Mouse (Mus musculus): ENCODE data around the gene Lgals12.

The Lgals12 gene

DNA sequence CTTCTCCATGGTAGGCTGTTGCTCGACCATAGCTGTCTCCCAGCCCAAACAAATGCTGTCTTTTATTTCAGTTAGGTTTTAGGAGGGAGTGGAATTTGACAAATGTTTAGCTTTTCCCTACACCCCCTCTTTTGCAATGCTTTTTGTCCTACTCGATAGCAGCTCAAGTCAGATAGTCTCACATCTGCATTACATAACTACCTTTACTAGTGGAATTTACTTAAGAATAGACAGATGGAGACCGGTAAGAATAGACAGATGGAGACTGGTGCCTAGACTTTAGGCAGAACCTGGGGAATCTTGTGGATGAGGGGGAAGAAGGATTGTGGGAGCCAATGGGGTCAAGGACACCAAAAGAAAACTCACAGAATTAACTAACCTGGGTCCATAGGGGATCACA lies 23.4 kb downstream of the Lgals12 start:
- DNase-seq (ENCODE audit: low read depth, low spot score) = no peak

DNA sequence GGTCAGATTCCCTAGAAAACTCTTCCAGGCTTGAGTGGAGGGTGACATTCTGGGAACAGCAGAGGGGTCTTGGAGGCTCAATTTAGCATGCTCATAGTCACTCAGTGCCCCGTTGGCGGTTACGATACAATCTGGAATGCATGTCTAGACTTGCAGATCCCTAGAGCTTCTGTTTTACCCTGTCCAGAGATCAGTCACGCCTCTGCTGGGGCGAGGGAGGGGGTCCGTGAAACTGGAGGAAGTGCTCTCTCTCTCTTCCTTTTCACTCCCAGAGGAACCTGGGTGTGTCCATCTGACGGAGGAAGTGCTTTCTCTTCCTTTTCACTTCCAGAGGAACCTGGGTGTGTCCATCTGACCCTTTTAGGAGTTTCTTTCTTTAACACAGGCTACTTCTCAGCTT lies 23.9 kb downstream of the Lgals12 start:
- DNase-seq (ENCODE audit: low read depth, low spot score) = no peak

DNA sequence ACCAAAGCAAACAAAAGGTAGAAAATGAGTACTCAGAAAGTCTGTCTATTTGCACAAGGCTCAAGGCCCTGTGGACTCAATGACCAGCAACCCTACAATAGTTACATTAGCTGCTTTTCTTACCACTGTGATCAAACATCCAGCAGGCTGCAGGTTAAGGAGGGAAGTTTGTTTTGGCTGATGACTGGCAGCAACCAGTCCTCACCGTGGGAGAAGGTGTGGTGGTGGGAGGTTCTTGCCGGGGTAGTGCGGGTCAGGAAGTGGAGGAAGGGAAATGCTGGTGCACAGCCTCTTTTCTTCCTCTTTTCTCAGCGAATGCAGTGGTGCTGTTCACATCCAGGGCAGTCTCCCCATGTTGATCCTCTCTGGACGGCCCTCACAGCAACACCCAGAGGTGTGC lies 26.0 kb downstream of the Lgals12 start:
- no peak for DNase-seq (ENCODE audit: low read depth, low spot score)

DNA sequence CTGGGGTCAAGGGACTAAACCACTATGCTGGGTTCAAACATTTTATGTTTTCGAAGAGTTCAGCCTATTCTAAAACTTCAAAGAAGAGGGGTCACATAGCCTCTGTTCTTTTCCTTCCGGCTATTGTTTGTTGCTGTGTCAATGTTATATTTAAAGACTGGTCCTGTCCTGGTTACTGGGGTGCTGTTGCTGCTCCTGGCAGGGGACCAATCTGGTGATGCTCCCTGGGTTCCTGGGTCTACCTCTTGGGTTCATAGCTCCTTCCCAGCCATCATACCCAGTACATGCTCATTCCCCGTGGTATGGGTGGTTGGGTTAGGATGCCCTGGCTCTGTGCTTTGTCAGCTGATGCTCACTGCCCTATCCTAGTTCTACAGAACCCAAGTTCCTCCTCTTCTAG lies 29.3 kb downstream of the Lgals12 start:
- DNase-seq (ENCODE audit: low read depth, low spot score) = no peak

DNA sequence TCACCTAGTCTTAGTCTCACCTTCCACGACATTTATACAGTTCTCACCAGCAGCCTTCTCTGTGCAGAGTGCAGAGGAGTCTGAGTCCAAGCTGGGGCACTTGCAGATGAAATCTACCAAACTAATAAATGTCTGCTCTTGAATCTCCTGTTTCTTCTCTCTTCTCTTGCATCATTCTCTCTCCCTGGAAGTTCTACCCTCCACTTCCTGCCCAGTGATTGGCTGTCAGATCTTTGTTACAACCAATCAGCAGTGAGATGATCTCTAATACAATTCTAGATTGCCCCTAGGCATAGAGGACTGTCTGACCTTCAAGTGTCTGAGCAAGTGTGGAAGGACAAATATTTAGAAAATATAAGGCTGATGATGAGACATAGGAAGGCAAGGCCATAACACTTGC lies 30.8 kb downstream of the Lgals12 start:
- DNase-seq (ENCODE audit: low read depth, low spot score) = no peak

DNA sequence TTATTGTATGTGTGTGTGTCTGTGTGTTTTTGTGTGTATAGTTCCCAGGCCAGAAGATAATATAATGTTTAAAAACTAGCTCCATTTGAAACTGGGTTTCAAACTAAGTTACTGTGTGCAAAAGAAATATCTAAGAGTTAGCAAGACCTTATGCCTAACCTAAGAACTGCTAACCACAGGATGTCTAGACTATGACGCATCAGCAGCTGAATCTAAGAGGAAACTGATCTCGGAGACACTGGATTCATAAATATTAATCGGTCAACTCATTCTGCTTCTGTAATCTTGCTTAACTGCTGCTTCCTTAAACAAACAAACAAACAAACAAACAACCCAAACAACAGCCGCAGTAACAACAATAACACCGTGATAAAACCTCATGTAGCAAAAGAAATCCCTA lies 37.3 kb downstream of the Lgals12 start:
- DNase-seq (ENCODE audit: low read depth, low spot score) = no peak

DNA sequence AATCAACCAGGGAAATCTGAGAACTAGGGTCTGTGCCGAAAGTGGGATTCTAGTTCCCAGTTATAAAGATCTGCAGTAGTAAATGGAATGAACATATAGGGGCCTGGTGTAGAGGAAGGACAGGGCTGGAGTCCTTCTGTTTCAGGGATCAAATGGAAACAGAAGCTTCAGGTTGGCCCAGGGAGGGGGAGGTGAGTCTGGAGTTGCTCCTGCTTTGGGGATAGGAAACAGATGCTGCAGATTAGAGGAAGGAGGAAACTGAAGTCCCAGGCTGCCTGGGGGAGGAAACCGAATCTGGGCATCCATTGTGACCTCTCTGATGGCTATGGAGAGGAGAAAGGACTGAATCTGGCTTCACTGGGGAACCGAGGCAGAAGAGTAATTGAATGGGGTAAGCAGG lies 38.6 kb downstream of the Lgals12 start:
- DNase-seq (ENCODE audit: low read depth, low spot score) = no peak

DNA sequence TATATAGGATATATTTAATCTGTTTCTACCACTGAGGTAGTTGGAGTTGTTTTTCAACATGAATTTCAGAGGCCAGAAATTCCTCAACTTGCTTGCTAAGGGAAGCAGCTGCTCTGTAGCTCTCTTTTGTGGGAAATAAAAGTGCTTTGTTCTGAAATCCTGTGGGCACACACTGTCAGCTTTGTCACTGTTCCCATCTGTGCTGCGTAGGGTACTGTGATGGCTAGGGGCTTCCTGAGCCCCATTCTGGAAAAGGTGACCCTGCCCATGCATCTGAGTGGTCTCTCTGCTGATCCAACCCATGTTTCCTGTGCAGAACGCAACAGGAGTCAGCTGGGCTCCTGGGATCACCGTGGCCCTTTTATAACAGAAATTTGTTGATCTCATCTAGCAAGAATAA lies 40.2 kb downstream of the Lgals12 start:
- no peak for DNase-seq (ENCODE audit: low read depth, low spot score)

DNA sequence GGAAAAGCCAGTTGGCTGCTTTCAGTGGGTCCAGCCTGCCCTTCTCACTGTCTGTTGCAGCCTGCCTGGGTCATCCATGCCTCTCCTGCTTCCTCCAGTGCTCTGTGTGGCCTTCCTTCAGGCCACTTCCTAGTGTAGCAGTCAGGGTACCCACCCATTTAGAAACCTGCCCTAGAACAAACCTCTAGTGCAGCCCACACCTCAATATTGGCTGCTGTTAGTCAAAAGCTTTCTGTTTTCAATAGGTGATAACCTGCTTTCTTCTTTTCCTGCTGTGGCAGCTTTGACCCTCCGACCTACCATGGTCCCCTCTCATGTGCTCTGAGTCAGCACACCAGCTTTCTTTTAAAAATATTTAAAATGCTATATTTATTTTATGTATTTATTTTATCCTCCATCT lies 42.5 kb downstream of the Lgals12 start:
- no peak for DNase-seq (ENCODE audit: low read depth, low spot score)

DNA sequence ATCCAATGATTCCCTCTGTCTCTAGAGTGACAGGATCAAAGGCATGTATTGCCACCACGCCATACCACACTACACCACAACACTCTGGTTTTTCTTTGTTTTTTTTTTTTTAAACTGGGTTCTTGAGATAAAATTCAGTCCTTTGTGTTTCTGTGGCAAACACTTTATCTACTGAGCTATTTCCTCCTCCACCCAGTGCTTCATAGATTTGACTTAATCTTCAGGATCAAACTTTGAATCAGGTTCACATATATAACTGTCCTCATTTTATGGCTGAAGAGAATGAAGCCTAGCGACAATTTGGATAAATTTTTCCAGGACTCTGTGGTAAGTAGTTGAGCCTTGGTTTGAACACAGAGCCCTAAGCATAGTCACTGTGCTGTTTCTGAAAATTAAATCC lies 43.3 kb downstream of the Lgals12 start:
- no peak for DNase-seq (ENCODE audit: low read depth, low spot score)

DNA sequence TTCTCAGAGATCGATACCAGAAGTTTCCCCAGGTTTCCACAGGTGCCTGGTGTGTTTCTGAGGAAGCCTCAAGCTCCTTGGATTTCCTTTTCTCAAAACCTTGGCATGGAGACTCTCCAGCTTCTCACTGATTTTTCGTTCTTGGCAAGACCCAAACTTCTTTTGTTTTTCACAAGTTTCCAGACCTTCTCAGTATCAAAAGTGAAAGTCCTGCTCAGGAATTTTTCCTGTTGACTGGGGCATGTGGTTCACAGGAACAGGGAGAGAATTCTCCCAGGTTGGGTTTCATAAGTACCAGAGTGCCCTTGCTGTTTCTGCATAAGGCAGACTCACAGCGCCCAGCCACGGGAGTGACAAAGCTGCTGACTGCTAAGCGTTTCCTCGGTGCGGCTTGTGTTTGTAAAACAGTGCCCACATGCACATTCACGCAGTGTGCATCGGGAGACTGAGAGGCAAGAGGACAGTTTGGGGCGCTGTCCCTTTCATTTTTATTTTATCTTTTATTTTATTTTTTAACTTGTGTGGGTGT lies 44.3 kb downstream of the Lgals12 start:
- no peak for DNase-seq (ENCODE audit: low read depth, low spot score)

DNA sequence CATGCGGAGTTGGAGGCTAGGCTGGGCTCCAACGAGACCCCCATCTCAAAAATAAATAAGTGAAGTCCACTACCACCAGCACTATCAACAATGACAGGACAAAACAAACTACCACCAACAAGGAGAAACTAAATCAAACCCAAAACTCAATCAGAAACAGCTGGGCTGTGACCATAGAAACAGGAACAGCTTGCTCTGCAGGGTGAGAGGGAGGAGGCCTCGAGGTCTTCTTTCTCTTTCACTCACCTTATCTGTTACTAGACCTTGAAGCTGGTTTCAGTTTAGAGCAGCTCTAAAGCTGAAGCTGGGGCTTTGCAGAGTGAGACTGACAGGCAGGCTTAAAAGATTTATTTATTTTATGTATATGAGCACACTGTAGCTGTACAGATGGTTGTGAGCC lies 45.5 kb downstream of the Lgals12 start:
- DNase-seq (ENCODE audit: low read depth, low spot score) = no peak

DNA sequence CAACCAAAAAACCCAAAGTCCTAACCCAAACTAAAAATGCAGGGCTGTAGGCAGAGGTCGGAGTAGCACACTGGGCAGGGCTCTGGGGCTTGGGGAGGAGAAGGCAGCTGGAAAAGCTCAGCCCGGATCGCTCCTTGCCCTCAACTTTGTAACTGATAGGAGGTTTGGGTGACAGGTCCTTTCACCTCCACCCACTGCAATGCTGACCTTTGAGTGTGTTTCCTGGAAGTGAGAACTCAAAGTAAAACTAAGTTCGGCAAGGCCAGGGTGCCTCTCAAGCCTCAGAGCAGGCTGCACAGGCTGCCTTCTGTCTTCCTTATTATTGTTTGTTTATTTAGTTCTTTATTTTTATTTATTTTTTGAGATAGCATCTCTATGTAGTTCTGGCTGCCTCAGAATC lies 47.0 kb downstream of the Lgals12 start:
- DNase-seq (ENCODE audit: low read depth, low spot score) = no peak

DNA sequence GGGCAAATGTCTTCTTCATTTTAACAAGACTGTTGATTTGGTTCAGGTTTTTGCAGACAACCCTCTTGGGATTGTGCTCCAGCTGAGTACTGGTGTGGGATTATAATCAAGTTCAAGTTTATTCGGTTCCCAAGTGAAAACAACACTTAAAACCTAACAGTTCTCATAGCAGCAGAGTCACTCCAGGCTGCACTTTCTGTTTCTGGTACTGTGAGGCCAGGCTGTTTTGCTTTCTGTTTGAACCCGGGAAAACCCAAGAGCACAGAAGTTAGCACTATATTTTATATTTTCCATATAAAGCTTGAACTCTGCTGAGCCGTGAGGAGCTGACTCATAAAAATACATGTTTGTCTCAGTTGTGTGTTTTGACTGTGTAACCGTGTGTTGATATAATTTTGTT lies 48.3 kb downstream of the Lgals12 start:
- DNase-seq (ENCODE audit: low read depth, low spot score) = no peak

DNA sequence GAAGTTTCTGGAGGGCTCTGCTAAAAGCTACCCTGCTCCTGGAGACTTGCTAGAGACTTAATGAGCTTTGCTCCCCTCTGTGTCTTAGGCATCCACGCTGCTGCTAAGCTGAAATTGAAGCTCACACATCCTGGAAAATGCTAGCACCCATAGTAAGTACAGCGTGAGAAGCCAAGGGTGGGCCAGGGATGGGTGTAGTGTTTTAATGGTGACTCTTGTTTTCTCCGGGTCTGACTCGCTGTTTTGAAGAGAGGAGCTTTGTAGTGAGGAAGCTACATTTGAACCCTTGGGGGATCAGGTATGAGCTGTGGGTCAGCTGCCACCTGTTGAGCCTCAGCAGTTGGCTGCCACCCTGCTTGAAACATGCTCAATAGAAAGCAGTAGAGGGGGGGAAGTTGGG lies 49.1 kb downstream of the Lgals12 start:
- DNase-seq (ENCODE audit: low read depth, low spot score) = no peak

DNA sequence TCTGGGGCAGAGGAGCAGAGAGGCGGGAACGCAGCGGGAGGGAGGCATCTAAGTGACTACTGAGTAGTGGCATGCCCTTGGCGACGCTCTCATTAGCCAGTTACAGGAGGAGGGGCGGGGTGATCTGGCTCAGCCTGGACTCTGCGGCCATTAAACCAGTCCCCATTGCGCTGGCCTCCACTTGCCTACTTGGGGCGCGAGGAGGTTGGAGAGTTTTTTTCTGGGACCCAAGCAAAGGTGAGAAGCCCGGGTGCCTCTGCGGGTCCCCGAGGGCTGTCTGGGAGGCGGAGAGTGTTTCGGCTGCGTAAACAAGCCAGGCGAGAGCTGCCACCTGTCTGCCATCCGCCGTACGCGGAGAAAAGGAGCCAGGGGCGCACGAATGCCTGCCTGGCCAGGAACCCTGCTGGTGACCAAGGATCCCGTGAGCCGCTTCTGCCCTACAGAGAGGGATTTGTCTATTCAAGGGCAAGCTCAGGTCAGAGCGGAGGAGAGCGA lies 49.6 kb downstream of the Lgals12 start, which contains the start of gene Pla2g16:
Pla2g16 (plus strand) TSS at position 132 of the 495 bp plus-strand sequence.
- no peak for DNase-seq (ENCODE audit: low read depth, low spot score)

DNA sequence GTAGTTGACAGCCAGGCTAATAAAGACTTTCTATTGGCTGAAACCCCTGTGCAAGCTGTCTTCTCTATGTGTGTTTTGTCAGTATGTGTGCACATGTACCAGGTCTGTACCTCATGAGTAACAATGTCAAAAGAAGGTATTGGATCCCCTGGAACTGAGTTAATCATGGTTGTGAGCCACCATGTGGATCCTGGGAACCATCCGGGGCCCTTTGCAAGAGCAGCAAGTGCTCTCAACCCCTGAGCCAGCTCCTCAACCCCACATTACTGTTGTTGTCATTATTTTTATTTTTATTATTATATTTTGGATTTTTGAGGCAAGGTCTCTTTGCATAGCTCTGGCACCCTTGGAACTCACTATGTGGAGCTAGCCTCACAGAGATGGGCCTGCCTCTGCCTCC lies 50.4 kb downstream of the Lgals12 start:
- DNase-seq (ENCODE audit: low read depth, low spot score) = no peak

DNA sequence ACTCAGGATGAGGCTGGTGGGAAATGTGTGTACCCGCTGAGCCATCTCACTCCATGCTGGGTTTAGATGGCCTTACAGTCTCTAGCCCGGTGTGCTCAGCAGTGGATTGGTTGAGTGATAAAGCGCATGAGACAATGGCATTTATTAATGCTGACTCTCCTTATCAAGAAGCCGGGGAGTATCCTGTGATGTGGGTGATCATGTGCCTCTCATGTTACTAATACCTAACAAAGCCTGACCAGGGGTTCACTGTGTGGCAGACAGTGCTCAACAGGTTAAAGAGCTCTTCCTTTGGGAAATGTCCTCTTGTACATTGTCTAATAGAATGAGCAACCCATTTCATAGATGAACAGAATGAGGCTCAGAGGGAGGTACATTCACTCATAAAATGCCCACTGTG lies 52.1 kb downstream of the Lgals12 start:
- DNase-seq (ENCODE audit: low read depth, low spot score) = no peak

DNA sequence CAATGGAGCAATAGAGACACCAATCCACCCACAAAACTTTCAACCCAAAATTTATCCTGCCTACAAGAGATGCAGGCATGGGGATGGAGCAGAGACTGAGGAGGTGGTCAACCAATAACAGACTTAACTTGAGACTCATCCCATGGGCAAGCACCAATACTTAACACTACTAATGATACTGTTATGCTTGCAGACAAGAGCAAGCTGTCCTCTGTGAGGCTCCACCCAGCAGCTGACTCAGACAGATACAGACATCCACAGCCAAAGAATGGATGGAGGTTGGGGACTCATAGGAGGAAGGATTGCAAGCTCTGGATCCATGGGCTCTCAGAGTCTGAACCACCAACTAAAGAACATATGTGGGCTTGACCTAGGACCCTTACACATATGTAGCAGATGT lies 53.6 kb downstream of the Lgals12 start:
- DNase-seq (ENCODE audit: low read depth, low spot score) = no peak

DNA sequence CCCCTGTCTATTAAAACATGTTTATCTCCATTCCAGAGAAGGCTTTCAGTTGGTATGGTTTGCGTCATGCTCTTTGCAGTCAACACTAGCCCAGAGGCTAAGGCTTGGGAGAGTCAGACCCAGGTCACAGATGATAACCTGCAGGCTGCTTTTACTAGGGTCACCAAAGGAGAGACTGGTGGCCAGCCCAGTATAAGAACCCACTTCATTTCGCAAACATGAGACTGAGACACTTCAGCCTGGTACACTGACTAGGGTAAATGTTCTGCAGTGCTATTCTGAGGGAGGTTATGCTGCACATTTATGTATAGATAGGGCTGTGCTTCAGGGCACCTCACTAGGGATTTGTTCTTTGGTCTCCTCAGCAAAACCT lies 54.7 kb downstream of the Lgals12 start:
- no peak for DNase-seq (ENCODE audit: low read depth, low spot score)

DNA sequence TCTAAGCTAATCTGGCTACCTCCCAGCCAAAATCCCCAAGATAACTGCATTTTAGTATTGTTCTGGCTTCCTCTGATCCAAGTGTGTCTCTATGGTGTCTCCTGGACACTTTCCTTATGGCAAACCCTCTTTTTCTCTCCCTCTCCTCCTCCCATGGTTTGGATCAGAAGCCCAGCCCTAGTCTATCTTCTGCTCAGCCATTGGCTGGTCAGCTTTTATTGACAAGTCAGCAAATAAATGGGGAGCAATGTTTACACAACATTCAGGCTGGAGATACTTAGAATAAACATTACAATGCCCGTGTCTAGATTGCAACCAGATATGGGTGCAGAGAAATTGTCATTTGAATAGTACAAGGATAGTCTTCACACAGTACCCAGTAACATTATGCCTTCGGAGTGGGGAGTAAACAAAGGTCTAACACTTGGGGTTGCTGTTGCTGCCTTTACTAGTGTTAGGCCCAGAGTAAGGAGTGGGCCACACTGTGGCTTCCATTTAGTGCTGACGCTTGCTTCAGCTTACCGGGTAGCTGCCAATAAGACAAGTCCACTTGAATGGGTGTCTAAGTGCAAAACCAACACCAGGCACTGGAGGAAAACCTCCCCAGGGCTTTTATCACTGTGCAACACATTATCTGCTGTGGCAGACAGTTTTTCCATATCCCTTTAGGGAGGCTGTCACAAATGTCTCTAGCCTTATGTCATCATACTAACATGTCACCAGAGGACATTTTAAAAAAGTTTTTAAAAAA lies 55.3 kb downstream of the Lgals12 start:
- DNase-seq (ENCODE audit: low read depth, low spot score) = no peak

DNA sequence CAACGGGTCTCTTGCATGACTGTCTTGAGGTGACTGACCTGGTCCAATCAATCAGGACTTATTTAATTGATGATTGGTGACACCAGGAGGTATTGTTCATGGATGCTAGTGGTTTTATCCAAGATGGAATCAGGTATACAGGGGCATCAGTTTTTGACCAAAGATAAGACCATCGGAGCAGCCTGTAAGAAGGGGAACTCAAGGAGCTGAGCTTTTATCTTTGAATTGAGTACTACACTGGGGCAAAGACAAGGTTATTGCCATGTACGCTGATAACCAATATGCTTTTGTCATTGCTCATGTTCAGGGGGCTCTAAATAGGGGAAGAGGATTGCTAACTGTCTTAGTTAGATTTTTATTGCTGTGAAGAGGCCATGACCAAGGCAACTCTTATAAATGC lies 58.1 kb downstream of the Lgals12 start:
- DNase-seq (ENCODE audit: low read depth, low spot score) = no peak

Measured in brain, embryonic 18.5 days (tissue).